Mouse (Mus musculus): ENCODE data around the gene Ubqln2. TPM values are rescaled to one million over a fixed set of nuclear protein-coding genes. Genes with fewer than 3 reads are reported as not detected.

Gene Ubqln2
- polyA plus RNA-seq (2012; ENCODE audit: insufficient read depth, insufficient read length, low replicate concordance, missing spikeins), result not detected in 2 replicates

- no peaks in the 10 kb centered on the region; the same call in 1 of the 2 replicates for H3K4me1 ChIP-seq (ENCODE audit: control insufficient read depth, insufficient read depth, low read length)
- 16% methylated on average over 74 of the region's 76 CpGs for WGBS
- peak within 1 kb of the TSS; percentile 94 for H3K27ac ChIP-seq (ENCODE audit: insufficient read depth, low read depth, low read length)
- peak within 1 kb of the TSS; percentile 81 for H3K4me3 ChIP-seq (ENCODE audit: insufficient read depth, low read depth, low read length)
- TF ChIP-seq POLR2A (IDR thresholded peaks at IDR 0.05; ENCODE audit: insufficient read depth, low read depth, low read length), result peak; percentile 82
- TF ChIP-seq CTCF (IDR thresholded peaks at IDR 0.05; ENCODE audit: insufficient read depth, low read depth, low read length), result no peak
These were observed at the start of gene Ubqln2 for GRCm38 (mm10) chrX:153497688-153498516. Gene Ubqln2 (plus strand): TSS chrX:153498227.

DNA sequence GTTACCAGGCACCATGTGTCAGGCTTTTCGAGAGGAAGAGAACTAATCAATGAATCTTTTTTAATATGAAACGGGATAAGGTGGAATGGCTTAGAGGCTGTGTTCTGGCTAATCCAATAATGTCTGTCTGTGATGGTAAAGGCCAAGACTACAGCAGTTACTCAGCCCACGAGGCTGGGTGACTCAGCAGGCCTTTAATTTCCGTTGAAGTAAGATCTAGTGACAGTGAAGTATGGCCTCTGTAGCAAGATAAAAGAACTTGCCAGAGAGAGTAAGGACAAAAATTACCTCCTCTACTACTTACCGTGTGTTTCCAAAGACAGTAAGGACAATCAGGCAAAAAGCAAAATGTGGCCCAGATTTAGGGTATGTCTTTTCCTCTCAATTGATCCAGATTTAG, 46.1 kb upstream of the Ubqln2 start:
- TF ChIP-seq CTCF (IDR thresholded peaks at IDR 0.05; ENCODE audit: insufficient read depth, low read depth, low read length) (no peak), POLR2A (IDR thresholded peaks at IDR 0.05; ENCODE audit: insufficient read depth, low read depth, low read length) (no peak)
- Histone ChIP-seq H3K4me3 (ENCODE audit: insufficient read depth, low read depth, low read length) (no peak overlapping the region), H3K4me1 (ENCODE audit: control insufficient read depth, insufficient read depth, low read length) (no peaks in the 10 kb centered on the region), H3K27ac (ENCODE audit: insufficient read depth, low read depth, low read length) (no peak overlapping the region)
- 57% methylated on average over 5 of the region's 5 CpGs for WGBS

GRCm38 (mm10) chrX:153476760-153477248, 21.2 kb upstream of the Ubqln2 start:
- 29% methylated on average over 8 of the region's 8 CpGs for WGBS
- Histone ChIP-seq H3K4me3 (ENCODE audit: insufficient read depth, low read depth, low read length) (no peak overlapping the region), H3K4me1 (ENCODE audit: control insufficient read depth, insufficient read depth, low read length) (no peaks in the 10 kb centered on the region), H3K27ac (ENCODE audit: insufficient read depth, low read depth, low read length) (no peak overlapping the region)
- TF ChIP-seq POLR2A (IDR thresholded peaks at IDR 0.05; ENCODE audit: insufficient read depth, low read depth, low read length) (no peak), CTCF (IDR thresholded peaks at IDR 0.05; ENCODE audit: insufficient read depth, low read depth, low read length) (no peak)

- Histone ChIP-seq H3K4me3 (ENCODE audit: insufficient read depth, low read depth, low read length) (no peak overlapping the region), H3K4me1 (ENCODE audit: control insufficient read depth, insufficient read depth, low read length) (no peaks in the 10 kb centered on the region), H3K27ac (ENCODE audit: insufficient read depth, low read depth, low read length) (no peak overlapping the region)
- TF ChIP-seq CTCF (IDR thresholded peaks at IDR 0.05; ENCODE audit: insufficient read depth, low read depth, low read length) (no peak), POLR2A (IDR thresholded peaks at IDR 0.05; ENCODE audit: insufficient read depth, low read depth, low read length) (no peak)
- 75% methylated on average over 3 of the region's 3 CpGs for WGBS
These were observed 5.7 kb upstream of the Ubqln2 start for GRCm38 (mm10) chrX:153492326-153492725.

GRCm38 (mm10) chrX:153498665-153499293, 752 bp downstream of the Ubqln2 start:
- WGBS, result 16% methylated on average over 30 of the region's 30 CpGs
- Histone ChIP-seq H3K4me1 (ENCODE audit: control insufficient read depth, insufficient read depth, low read length) (no peaks in the 10 kb centered on the region; the same call in 1 of the 2 replicates), H3K4me3 (ENCODE audit: insufficient read depth, low read depth, low read length) (peak overlapping the region; percentile 81), H3K27ac (ENCODE audit: insufficient read depth, low read depth, low read length) (peak overlapping the region; percentile 94)
- TF ChIP-seq CTCF (IDR thresholded peaks at IDR 0.05; ENCODE audit: insufficient read depth, low read depth, low read length) (no peak), POLR2A (IDR thresholded peaks at IDR 0.05; ENCODE audit: insufficient read depth, low read depth, low read length) (no peak)

DNA sequence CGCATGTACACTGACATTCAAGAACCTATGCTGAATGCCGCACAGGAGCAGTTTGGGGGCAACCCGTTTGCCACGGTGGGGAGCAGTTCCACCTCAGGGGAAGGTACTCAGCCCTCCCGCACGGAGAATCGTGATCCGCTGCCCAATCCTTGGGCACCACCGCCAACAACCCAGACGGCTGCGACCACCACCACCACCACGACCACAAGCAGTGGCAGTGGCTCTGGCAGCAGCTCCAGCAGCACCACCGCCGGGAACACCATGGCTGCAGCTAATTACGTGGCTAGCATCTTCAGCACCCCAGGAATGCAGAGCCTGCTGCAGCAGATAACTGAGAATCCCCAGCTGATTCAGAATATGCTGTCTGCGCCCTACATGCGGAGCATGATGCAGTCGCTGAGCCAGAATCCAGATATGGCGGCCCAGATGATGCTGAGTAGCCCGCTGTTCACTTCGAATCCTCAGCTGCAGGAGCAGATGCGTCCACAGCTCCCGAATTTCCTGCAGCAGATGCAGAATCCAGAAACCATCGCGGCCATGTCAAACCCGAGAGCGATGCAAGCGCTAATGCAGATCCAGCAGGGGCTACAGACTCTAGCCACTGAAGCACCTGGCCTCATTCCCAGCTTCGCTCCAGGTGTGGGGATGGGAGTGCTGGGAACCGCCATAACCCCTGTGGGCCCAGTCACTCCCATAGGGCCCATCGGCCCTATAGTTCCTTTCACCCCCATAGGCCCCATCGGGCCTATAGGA, 1.4 kb downstream of the Ubqln2 start:
- H3K4me1 ChIP-seq (ENCODE audit: control insufficient read depth, insufficient read depth, low read length), result no peaks in the 10 kb centered on the region; the same call in 1 of the 2 replicates
- H3K27ac ChIP-seq (ENCODE audit: insufficient read depth, low read depth, low read length), result peak overlapping the region; percentile 94
- WGBS, result 20% methylated on average over 32 of the region's 32 CpGs
- peak overlapping the region; percentile 81 for H3K4me3 ChIP-seq (ENCODE audit: insufficient read depth, low read depth, low read length)
- TF ChIP-seq CTCF (IDR thresholded peaks at IDR 0.05; ENCODE audit: insufficient read depth, low read depth, low read length) (no peak), POLR2A (IDR thresholded peaks at IDR 0.05; ENCODE audit: insufficient read depth, low read depth, low read length) (no peak)

GRCm38 (mm10) chrX:153500047-153500345, 2.0 kb downstream of the Ubqln2 start:
- H3K4me1 ChIP-seq (ENCODE audit: control insufficient read depth, insufficient read depth, low read length), result no peaks in the 10 kb centered on the region; the same call in 1 of the 2 replicates
- WGBS, result 28% methylated on average over 12 of the region's 12 CpGs
- peak overlapping the region; percentile 94 for H3K27ac ChIP-seq (ENCODE audit: insufficient read depth, low read depth, low read length)
- peak overlapping the region; percentile 81 for H3K4me3 ChIP-seq (ENCODE audit: insufficient read depth, low read depth, low read length)
- TF ChIP-seq POLR2A (IDR thresholded peaks at IDR 0.05; ENCODE audit: insufficient read depth, low read depth, low read length), result no peak
- TF ChIP-seq CTCF (IDR thresholded peaks at IDR 0.05; ENCODE audit: insufficient read depth, low read depth, low read length), result no peak

GRCm38 (mm10) chrX:153505954-153506353, 7.9 kb downstream of the Ubqln2 start:
- no peak for TF ChIP-seq CTCF (IDR thresholded peaks at IDR 0.05; ENCODE audit: insufficient read depth, low read depth, low read length)
- TF ChIP-seq POLR2A (IDR thresholded peaks at IDR 0.05; ENCODE audit: insufficient read depth, low read depth, low read length), result no peak
- Histone ChIP-seq H3K27ac (ENCODE audit: insufficient read depth, low read depth, low read length) (no peak overlapping the region), H3K4me3 (ENCODE audit: insufficient read depth, low read depth, low read length) (no peak overlapping the region), H3K4me1 (ENCODE audit: control insufficient read depth, insufficient read depth, low read length) (no peaks in the 10 kb centered on the region)
- 47% methylated on average over 9 of the region's 9 CpGs for WGBS

Measured in olfactory bulb, adult 2 months (tissue).